Mouse (Mus musculus) bone marrow, adult 2 months (tissue): ENCODE measurements around the gene Clec14a.

Experiments used
- CTCF ChIP-seq: fragments of 200-500 bp; IDR thresholded peaks from 2 replicates; pipeline ENCODE4 v1.5.1; 2011; ENCODE audit warnings: low read length, control low read depth; ENCODE audit not compliant: control insufficient read depth, insufficient read depth
- POLR2A ChIP-seq: fragments of 200-500 bp; IDR thresholded peaks from 2 replicates; pipeline ENCODE4 v1.6.1; 2011; ENCODE audit warnings: low read depth, mild to moderate bottlenecking, control low read depth, low read length, borderline replicate concordance; ENCODE audit not compliant: control insufficient read depth

GRCm38 (mm10) chr12:58232489-58232888 lies 36.6 kb downstream of the Clec14a start:
- TF ChIP-seq CTCF (no peak), POLR2A (no peak)
